Comparison of ENCODE assay signal across 13 mouse cellular contexts in genomic region chr3:153692978-153693377, GRCm38 (mm10). TPM values are rescaled to one million over a fixed set of nuclear protein-coding genes. Genes with fewer than 3 reads are reported as not detected.
DNase-seq lines count a peak whose midpoint lies in the region; ATAC-seq and TF ChIP-seq lines count a peak whose summit lies in the region.
"Had no signal": no experiment of that assay in that cellular context is flagged by ENCODE, and none has a peak within 500 bp of the region (broad histone marks: within the 10 kb centered on the region; RNA-seq: fewer than 3 reads in every experiment).

No protein-coding gene starts in this region.

- ATAC-seq in kidney, postnatal 0 days (replicated peaks; ENCODE audit: low FRiP score, low read depth), result peak; percentile 30; the same call in 1 of the 2 replicates
- ATAC-seq in embryonic facial prominence, embryonic 15.5 days (ENCODE audit: insufficient number of reproducible peaks, low FRiP score, low TSS enrichment, low read depth), result no peak
- ATAC-seq in liver, postnatal 0 days, result no peak
- ATAC-seq: hindbrain, embryonic 16.5 days had no signal

- no peaks in the 10 kb centered on the region for H3K36me3 ChIP-seq in heart, embryonic 10.5 days
- H3K36me3 ChIP-seq in kidney, postnatal 0 days (ENCODE audit: insufficient read depth, low read length), result no peaks in the 10 kb centered on the region
- no peaks in the 10 kb centered on the region for H3K36me3 ChIP-seq in embryonic facial prominence, embryonic 15.5 days
- H3K36me3 ChIP-seq in liver, postnatal 0 days (replicated peaks; ENCODE audit: insufficient read depth, low read length), result no peaks in the 10 kb centered on the region

- TF ChIP-seq CTCF in kidney, postnatal 0 days (IDR thresholded peaks at IDR 0.05; ENCODE audit: low read depth), result no peak
- no peak for TF ChIP-seq CTCF in liver, postnatal 0 days (IDR thresholded peaks at IDR 0.05; ENCODE audit: low read depth)

- no peaks in the 10 kb centered on the region for H3K27me3 ChIP-seq in heart, embryonic 10.5 days (ENCODE audit: insufficient read depth, poor library complexity, severe bottlenecking)
- no peaks in the 10 kb centered on the region for H3K27me3 ChIP-seq in kidney, postnatal 0 days (ENCODE audit: insufficient read depth, low read length)
- H3K27me3 ChIP-seq in embryonic facial prominence, embryonic 15.5 days, result no peaks in the 10 kb centered on the region
- no peaks in the 10 kb centered on the region for H3K27me3 ChIP-seq in liver, postnatal 0 days (ENCODE audit: insufficient read depth, low read length)

- WGBS in heart, embryonic 10.5 days, result 60% methylated on average over 7 of the region's 7 CpGs
- WGBS in kidney, postnatal 0 days, result 22% methylated on average over 7 of the region's 7 CpGs
- WGBS in embryonic facial prominence, embryonic 15.5 days, result 56% methylated on average over 7 of the region's 7 CpGs
- 55% methylated on average over 7 of the region's 7 CpGs for WGBS in liver, postnatal 0 days (ENCODE audit: insufficient replicate concordance)

- peaks cover 61% of the 10 kb centered on the region for H3K4me1 ChIP-seq in heart, embryonic 10.5 days
- H3K4me1 ChIP-seq in kidney, postnatal 0 days (replicated peaks; ENCODE audit: insufficient read depth, low read length), result peaks cover 40% of the 10 kb centered on the region
- peaks cover 36% of the 10 kb centered on the region for H3K4me1 ChIP-seq in embryonic facial prominence, embryonic 15.5 days
- H3K4me1 ChIP-seq in liver, postnatal 0 days (ENCODE audit: insufficient read depth), result peaks cover 17% of the 10 kb centered on the region

- no peak overlapping the region for H3K4me3 ChIP-seq in heart, embryonic 10.5 days
- no peak overlapping the region for H3K4me3 ChIP-seq in kidney, postnatal 0 days (replicated peaks; ENCODE audit: low read depth, low read length)
- no peak overlapping the region for H3K4me3 ChIP-seq in embryonic facial prominence, embryonic 15.5 days (replicated peaks)
- H3K4me3 ChIP-seq in liver, postnatal 0 days (ENCODE audit: low read depth, low read length), result no peak overlapping the region

- H3K9me3 ChIP-seq in heart, embryonic 10.5 days, result no peaks in the 10 kb centered on the region
- H3K9me3 ChIP-seq in kidney, postnatal 0 days (replicated peaks; ENCODE audit: low read length), result no peaks in the 10 kb centered on the region
- no peaks in the 10 kb centered on the region for H3K9me3 ChIP-seq in embryonic facial prominence, embryonic 15.5 days (replicated peaks)
- no peaks in the 10 kb centered on the region for H3K9me3 ChIP-seq in liver, postnatal 0 days (ENCODE audit: low read length)

- TF ChIP-seq EP300 in liver, postnatal 0 days (IDR thresholded peaks at IDR 0.05; ENCODE audit: low read depth), result no peak

- H3K27ac ChIP-seq in heart, embryonic 10.5 days, result peak overlapping the region; percentile 77
- peak overlapping the region; percentile 83 for H3K27ac ChIP-seq in kidney, postnatal 0 days
- H3K27ac ChIP-seq in embryonic facial prominence, embryonic 15.5 days (replicated peaks), result 0 out of 2 replicates have a peak overlapping the region, but pooled peaks have one; percentile 44
- H3K27ac ChIP-seq in liver, postnatal 0 days (ENCODE audit: low read depth), result peak overlapping the region; percentile 26; the same call in 1 of the 2 replicates
- H3K27ac ChIP-seq: macrophage had no signal

- DNase-seq in heart, embryonic 10.5 days (ENCODE audit: low spot score), result no peak
- DNase-seq in heart, postnatal 4 days, result no peak
- peak; percentile 89 for DNase-seq in kidney, postnatal 0 days (ENCODE audit: low spot score)
- DNase-seq in kidney, postnatal 36 days, result no peak
- DNase-seq in liver, postnatal 0 days, result no peak
- no peak for DNase-seq in retina, postnatal 1 day
- no peak for DNase-seq in gastrocnemius, adult 8-10 months (ENCODE audit: low spot score in 2 of 2)
- DNase-seq: adrenal gland, adult 8-10 months; cerebellum, adult 11 months; thymus, postnatal 4 days had no signal

- H3K4me2 ChIP-seq in kidney, postnatal 0 days (ENCODE audit: low read length), result no peak overlapping the region
- H3K4me2 ChIP-seq in embryonic facial prominence, embryonic 15.5 days (replicated peaks), result no peak overlapping the region
- H3K4me2 ChIP-seq in liver, postnatal 0 days (ENCODE audit: low read depth, low read length), result no peak overlapping the region

- no peak overlapping the region for H3K9ac ChIP-seq in kidney, postnatal 0 days (ENCODE audit: low read depth, low read length)
- no peak overlapping the region for H3K9ac ChIP-seq in embryonic facial prominence, embryonic 15.5 days
- H3K9ac ChIP-seq in liver, postnatal 0 days (replicated peaks), result no peak overlapping the region

RNA-seq across cellular contexts. Expression of gene St6galnac3, which starts 32.0 kb away (rescaled TPM):
- polyA plus RNA-seq in heart, embryonic 10.5 days (2016; fragmentation: Nextera tagmentation; extraction: Ambion mirVana), result 26.7 and 38.4 TPM in 2 replicates
- total RNA-seq in heart, postnatal 4 days (2021), result 10 to 100 TPM; 12.9 to 17.8 TPM
- polyA plus RNA-seq in kidney, postnatal 0 days (2015; fragmentation: Nextera tagmentation; extraction: Ambion mirVana), result 34.2 and 34.4 TPM in 2 replicates
- 48.1 and 48.6 TPM in 2 replicates for polyA plus RNA-seq in embryonic facial prominence, embryonic 15.5 days (2015; fragmentation: Nextera tagmentation; extraction: Ambion mirVana)
- polyA plus RNA-seq in liver, postnatal 0 days (2015; fragmentation: Nextera tagmentation; extraction: Ambion mirVana), result 4.5 and 5.0 TPM in 2 replicates
- 1 to 10 TPM in 2 of 4 experiments, under 1 TPM in 2; 0.92 to 2.0 (median 1.1) TPM for total RNA-seq in gastrocnemius, adult 8-10 months (2022)

Comparison
In these comparisons a context has a peak if more than half of its experiments do, and no peak if none do; other contexts are left out.
1. H3K27ac ChIP-seq: peak in every context shown above with its lines; median percentile 83 in kidney, postnatal 0 days; 77 in heart, embryonic 10.5 days; 44 in embryonic facial prominence, embryonic 15.5 days; 26 in liver, postnatal 0 days.